Mouse (Mus musculus) cortical plate, adult 2 months (tissue): ENCODE data around the gene Ccdc146.

Experiments
- CTCF ChIP-seq: fragments of 200-500 bp; IDR thresholded peaks from 2 replicates; pipeline ENCODE4 v1.5.1; 2011; ENCODE audit warnings: mild to moderate bottlenecking, control low read depth, low read length; ENCODE audit not compliant: insufficient read depth; ENCODE audit errors: extremely low read depth
- POLR2A ChIP-seq: fragments of 200-500 bp; IDR thresholded peaks from 2 replicates; pipeline ENCODE4 v1.6.1; 2011; ENCODE audit warnings: mild to moderate bottlenecking, low read length, control low read depth; ENCODE audit not compliant: insufficient read depth; ENCODE audit errors: extremely low read depth

GRCm38 (mm10) chr5:21467387-21467786 is 42.9 kb upstream of the Ccdc146 start:
- TF ChIP-seq CTCF (no peak), POLR2A (no peak)
